Mouse (Mus musculus) spleen, adult 18-20 months (tissue): ENCODE data around the gene Rex2.
"Not testable (repeated sequence)": the region's sequence is repeated elsewhere in the genome, so short reads cannot be mapped to it uniquely, and the experiment has no call there.

Experiments used
- DNase-seq, 2 experiments: peaks; one replicate each; pipeline ENCODE4 v3.0.0; 2022; ENCODE audit warnings: mixed read lengths in 2 of 2

The Rex2 gene

DNA sequence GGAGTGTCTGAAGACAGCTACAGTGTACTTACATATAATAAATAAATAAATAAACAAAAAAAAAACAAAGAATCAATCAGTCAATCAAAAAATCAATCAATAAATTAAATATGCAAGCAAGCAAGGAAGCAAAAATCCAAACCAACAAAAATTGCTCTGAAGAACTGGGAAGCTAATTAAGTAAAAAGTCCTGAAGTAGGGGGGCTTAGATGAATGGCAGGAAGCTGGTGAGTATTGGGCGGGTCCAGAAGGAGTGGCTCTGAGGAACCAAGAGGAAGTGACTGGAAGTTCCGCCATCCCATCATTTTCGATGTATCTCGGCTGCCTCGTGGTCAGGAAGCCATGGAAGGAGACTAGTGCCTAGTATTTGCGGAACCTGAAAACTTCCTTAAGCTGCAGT, at the start of gene Rex2:
Gene Rex2, plus strand, starts transcription at position 301 of the 400 bp plus-strand sequence.
- not testable (repeated sequence) for DNase-seq

DNA sequence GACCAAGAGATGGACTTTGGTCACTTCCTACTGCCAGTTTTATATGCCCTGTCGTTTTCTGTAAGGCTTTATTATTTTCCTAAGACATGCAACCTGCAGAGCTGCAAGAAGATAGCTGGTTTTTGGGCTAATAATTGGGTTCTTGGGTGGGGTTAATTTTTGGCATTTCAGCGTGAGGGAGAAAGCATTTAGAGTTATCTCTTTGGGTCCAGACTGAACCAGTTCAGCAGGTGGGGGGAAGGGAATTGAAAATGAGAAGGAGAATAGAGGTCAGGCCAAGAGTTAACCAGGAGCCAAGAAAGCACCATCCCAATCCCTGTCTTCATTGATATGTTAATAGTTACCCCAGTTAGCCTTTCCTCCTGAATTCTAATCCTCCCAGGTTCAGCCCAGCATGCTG, 45.1 kb upstream of the Rex2 start:
- DNase-seq: not testable (repeated sequence)

DNA sequence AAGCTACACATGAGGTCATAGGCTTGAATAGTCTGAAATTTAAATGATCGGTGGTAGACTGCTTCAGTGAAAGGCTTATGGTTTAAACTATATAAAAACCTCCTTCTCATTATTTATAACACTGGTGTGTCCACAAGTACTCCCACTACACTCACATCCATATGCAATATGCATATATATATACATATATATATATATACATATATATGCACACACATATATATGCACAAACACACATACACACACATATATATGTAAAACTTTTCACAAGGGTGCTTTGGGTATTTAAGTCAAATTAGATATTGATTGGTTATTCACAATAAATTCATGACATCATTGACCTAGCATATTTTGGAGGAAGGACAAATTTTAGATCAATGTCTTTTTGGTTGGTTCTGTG, 3.2 kb upstream of the Rex2 start:
- not testable (repeated sequence) for DNase-seq

DNA sequence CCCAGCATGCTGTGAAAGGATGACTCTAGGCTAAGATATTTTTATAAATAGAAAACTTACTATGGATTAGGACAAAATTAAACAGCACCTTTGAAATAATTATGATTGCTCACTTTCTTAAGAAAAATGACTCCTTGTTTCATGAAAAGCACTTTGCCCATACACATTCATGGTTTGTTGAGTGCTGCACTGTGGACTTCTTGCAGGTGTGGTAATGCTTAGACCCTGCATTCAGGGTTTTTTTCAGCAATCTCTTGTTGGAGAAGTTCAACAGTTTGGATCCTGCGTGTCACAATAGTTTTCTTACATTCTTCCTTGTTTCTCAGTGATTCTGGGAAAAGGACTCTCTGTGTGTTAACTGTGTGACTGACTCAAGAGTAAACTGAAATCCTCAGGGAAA, 4.7 kb downstream of the Rex2 start:
- DNase-seq: not testable (repeated sequence)

DNA sequence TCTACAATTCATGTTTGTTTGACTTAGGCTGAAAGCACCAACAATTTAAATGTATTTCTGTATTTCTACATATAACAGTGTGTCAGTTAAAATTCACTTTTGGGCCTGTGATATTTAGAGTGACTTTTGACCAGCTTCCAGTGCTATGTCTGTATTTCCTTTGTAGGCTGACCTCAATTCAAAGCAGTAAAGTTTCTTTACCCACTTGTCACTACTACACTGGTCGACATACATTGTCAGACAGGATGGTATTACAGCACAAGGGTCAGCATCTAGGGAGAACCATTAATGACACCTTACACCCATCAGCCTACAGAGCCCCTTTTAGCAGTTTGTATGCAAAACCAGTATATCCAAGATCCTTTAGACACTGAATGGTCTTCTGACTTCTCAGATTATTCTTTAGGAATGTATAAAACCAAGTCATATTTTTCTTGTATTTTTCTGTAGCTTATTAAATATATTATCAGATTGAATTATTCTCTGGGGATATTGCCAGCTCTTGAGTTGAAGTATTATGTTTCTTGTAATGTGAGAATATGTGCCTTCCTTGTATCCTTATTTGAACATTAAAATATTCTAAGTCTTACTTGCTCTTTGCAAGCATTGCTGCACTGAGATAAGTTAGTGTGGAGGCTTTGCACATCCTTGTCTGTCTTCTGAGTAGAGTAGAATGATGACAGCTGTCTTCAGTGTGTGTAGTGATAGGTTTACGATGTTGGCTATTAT, 9.8 kb downstream of the Rex2 start:
- DNase-seq: not testable (repeated sequence)

DNA sequence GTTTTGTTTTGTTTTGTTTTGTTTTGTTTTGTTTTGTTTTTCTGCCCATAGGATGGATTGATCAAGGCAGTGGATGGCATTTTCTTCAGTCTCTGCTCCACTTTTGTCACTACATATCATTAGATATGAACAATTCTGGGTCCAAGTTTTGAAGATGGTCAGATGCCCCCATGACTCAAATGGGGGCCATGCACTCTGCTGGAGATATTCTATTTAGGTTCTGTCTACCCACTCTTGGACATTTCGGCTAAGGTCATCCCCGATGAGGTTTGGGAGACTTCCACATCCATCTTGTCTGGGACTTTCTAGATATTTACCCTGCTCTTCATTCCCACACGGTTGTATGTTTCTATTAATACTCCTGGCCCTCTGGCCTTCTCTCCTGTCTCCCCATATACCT, 42.1 kb downstream of the Rex2 start:
- not testable (repeated sequence) for DNase-seq

DNA sequence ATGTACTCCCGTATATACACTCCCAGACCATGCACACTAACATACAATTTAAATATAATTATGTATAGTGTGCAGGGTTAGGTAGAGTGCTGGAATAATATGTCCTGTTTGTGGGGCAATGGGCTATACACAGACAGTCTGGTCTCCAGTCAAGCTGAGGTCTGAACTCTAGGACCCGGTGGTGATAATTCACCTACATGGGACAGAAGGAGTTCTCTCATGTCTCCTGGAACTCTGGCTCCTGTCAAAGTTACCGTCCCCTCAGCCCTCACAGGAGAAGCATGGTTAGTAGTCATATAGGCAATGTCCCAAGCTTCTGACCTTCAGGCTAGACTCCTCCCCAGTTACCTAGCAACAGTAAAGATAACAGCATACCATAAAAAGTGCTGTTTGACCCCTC, 44.2 kb downstream of the Rex2 start:
- DNase-seq: not testable (repeated sequence)

DNA sequence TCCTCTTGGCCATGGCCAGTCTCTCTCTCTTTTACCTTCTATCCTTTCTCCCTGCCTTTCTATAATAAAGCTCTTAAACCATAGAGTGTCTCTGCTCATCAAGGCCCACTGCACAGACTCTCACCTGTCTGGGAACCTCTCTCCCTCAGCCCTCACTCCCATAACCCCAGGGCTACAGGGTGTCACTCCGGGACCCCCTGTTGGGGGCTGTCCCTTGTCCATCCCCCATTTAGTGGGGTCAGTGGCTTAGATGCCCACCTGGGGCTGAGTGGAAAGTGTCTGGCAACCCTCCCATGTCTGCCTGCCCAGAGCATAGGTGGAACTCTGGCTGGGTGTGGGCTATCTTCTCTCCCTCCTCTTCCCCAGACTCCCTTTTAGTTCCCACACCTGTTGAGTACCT, 44.7 kb downstream of the Rex2 start:
- not testable (repeated sequence) for DNase-seq

DNA sequence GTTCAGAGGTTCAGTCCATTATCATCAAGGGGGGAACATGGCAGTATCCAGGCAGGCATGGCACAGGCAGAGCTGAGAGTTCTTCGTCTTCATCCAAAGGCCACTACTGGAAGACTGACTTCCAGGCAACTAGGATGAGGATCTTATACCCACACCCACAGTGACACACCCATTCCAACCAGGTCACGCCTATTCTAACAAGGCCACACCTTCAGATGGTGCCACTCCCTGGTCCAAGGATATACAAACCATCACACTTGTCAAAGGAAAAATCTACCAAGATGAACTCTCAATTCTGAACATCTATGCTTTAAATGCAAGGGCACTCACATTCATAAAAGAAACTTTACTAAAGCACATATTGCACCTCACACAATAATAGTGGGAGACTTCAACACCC, 74.0 kb downstream of the Rex2 start:
- DNase-seq: not testable (repeated sequence)

DNA sequence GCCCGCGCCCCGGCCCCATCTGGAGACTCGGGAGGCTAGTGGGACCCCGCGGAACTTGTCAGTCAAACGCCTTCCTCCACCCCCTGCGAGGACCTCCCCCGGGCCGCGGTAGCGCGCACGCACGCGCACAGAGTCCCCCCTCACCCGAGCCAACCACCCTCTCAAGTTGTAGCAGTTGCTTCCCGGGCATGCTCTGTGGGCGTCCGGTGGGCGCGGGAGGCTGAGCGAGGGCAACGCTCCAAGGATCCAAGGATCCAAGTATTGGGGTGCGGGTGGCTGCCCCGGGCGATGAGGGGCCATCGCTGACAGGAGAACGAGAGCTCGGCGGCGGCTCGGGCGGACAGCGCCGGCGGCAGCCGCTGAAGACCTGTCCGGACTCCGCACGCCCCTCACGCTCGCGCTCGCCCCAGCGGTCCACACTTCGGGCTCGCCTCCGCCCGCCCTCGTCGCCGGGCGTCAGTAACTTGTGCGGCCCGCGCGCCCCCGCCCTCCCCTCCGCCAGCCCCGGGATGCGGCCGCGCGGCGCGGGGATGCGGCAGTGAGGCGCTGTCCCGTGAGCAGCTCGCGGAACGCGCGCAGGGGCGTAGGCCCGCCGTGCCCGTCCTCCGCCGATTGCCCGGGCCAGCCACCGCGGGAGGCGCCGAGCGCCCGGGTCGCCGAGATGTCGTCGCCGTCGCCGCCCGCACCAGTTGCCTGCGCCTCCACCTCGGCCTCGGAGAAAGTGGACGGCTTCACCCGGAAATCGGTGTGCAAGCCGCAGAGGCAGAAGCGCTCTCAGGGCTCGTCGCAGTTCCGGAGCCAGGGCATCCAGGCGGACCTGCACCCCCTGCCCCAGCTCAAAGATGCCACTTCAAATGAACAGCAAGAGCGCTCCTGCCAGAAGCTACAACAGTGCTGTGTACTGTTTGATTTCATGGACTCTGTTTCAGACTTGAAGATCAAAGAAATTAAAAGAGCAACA, 80.3 kb downstream of the Rex2 start:
- DNase-seq: not testable (repeated sequence)

DNA sequence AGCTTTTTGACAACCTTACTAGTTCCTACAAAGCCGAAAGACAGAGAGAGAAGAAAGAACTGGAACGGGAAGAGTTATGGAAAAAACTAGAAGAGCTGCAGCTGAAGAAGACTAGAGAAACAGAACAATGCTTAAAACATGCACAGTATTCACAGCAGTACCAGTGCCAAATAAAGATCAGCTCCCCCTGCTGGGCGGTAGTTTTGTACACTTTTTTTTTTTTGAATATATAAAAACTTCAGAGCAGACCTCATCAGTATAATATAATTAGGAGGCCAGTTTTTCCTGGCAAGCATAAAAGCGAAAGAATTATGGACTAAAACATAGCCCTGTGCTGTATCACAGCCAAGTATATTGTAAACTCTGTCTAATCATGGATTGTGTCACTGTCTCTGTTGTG, 82.2 kb downstream of the Rex2 start:
- DNase-seq: not testable (repeated sequence)
